Mouse (Mus musculus): ENCODE measurements around the gene Hsf2bp. TPM values are rescaled to one million over a fixed set of nuclear protein-coding genes. Genes with fewer than 3 reads are reported as not detected.

Gene Hsf2bp
- total RNA-seq, 2 experiments from 2014 or later, result 0.68 to 0.80 TPM

GRCm38 (mm10) chr17:32036509-32037438, 625 bp upstream of the Hsf2bp start:
- intact Hi-C loops (cut with DNase I), result loop anchor here (5.0 to 10.0 kb wide), 2 partner anchors 171 to 248 kb away; partner anchors contain the start of gene Brd4
- no peak for DNase-seq (ENCODE audit: low spot score in 2 of 2)

- intact Hi-C loops (cut with DNase I), result loop anchor here (10.0 kb wide), 1 partner anchor 250 kb away; the partner anchor contains the start of gene Brd4
- DNase-seq (ENCODE audit: low spot score in 2 of 2), result no peak
These were observed 1.8 kb downstream of the Hsf2bp start for GRCm38 (mm10) chr17:32034322-32034721.

GRCm38 (mm10) chr17:32031684-32032083, 4.5 kb downstream of the Hsf2bp start:
- intact Hi-C loops (cut with DNase I), result loop anchor here (10.0 kb wide), 1 partner anchor 253 kb away; the partner anchor contains the start of gene Brd4
- DNase-seq (ENCODE audit: low spot score in 2 of 2), result no peak

DNA sequence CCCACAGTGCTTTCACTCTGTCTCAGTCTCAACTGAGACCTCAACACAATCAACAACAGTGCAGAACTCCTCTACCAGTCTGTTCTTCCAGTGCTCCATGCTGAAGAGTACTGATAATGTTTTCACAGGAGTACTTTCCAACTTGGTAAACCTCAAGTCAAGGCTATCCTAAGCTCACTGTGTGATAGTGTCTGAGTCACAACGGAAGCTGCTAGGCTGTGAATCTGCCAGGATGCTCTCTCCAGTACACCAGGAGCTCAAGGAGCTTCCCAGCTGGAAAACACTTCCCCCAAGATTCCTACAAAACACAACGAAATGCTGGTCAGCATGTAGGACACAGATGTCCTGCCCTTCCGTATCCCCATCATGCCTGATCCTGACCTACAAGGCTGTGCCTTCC, 7.8 kb downstream of the Hsf2bp start:
- DNase-seq (ENCODE audit: low spot score in 2 of 2), result no peak
- intact Hi-C loops (cut with DNase I), result no loop called here

GRCm38 (mm10) chr17:32027666-32028065, 8.5 kb downstream of the Hsf2bp start:
- intact Hi-C loops (cut with DNase I), result loop anchor here (2.0 kb wide), 2 partner anchors 45 to 335 kb away; no protein-coding TSS in a partner anchor
- DNase-seq (ENCODE audit: low spot score in 2 of 2), result peak; percentile 44 to 66

- intact Hi-C loops (cut with DNase I), result no loop called here
These were observed 10.8 kb downstream of the Hsf2bp start for GRCm38 (mm10) chr17:32025386-32025785.

DNA sequence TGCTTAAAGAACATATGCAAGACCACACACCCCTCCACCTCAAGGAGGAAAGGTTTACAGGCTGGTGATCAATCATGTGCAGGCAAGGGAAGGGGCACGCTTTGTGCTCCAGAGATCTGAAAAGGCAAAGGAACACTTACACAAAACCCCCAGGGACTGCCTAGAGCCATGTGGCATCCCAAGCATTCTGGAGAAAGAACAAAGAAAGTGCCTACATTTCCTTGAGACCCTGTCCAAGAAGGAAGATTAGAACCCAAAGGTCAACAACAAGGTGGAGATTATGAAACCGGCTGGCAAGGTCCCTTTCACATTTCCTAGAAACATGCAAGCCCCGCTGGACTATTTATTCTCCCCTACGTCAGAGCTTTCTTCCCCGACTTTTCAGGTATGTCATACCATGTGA, 11.5 kb downstream of the Hsf2bp start:
- intact Hi-C loops (cut with DNase I), result loop anchor here (5.0 kb wide), 1 partner anchor 167 kb away; the partner anchor contains the start of gene Sik1
- no peak for DNase-seq (ENCODE audit: low spot score in 2 of 2)

More at GRCm38 (mm10) chr17:32025386-32025785, 10.8 kb downstream of the Hsf2bp start:
- DNase-seq (ENCODE audit: low spot score in 2 of 2), result peak; percentile 66 to 77

GRCm38 (mm10) chr17:32023088-32023487, 13.1 kb downstream of the Hsf2bp start:
- intact Hi-C loops (cut with DNase I), result loop anchor here (1.0 to 5.0 kb wide), 2 partner anchors 146 to 166 kb away; partner anchors contain the start of gene Sik1
- peak; percentile 78 to 92 for DNase-seq (ENCODE audit: low spot score in 2 of 2)

GRCm38 (mm10) chr17:32022551-32022950, 13.6 kb downstream of the Hsf2bp start:
- no peak for DNase-seq (ENCODE audit: low spot score in 2 of 2)
- intact Hi-C loops (cut with DNase I), result loop anchor here (5.0 kb wide), 1 partner anchor 165 kb away; the partner anchor contains the start of gene Sik1

DNA sequence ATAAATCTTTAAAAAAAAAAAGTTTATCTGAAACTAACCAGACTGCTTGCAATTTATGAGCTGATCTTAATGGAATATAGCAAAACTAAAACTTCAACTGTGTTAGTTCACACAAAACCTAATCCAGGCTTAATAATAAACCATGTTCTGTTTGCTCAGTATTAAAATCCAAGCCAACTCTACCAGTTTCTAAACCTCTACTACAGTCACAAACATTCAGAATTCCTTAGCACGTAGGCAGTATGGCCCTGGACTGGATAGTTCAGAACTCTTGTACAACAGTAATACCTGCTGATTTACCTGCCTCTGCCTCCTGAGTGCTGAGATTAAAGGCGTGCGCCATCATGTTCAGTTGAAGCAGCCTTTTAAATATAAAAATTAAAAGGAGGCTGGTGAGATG, 14.2 kb downstream of the Hsf2bp start:
- intact Hi-C loops (cut with DNase I), result loop anchor here (5.0 kb wide), 1 partner anchor 165 kb away; the partner anchor contains the start of gene Sik1
- DNase-seq (ENCODE audit: low spot score in 2 of 2), result no peak

GRCm38 (mm10) chr17:32018127-32018894, 17.8 kb downstream of the Hsf2bp start:
- intact Hi-C loops (cut with DNase I), result no loop called here
- DNase-seq (ENCODE audit: low spot score in 2 of 2), result peak in 1 of 2 experiments; percentile 13

- intact Hi-C loops (cut with DNase I), result no loop called here
- DNase-seq (ENCODE audit: low spot score in 2 of 2), result no peak
These were observed 19.7 kb downstream of the Hsf2bp start for GRCm38 (mm10) chr17:32016481-32016880.

DNA sequence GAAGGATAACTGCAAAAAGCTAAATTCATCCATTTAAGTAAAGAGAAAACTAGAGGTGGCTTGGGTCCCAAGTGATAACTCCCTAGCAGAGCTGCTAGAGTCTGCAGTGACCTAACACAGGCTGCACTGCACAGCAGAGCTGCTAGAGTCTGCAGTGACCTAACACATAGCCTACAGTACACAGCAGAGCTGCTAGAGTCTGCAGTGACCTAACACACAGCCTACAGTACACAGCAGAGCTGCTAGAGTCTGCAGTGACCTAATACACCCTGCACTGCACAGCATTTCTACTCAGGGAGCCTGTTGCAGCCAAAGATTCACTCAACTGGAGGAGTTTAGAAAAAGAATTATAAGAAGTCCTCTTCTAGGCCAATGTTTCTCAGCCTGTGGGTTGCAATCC, 22.5 kb downstream of the Hsf2bp start:
- no peak for DNase-seq (ENCODE audit: low spot score in 2 of 2)
- intact Hi-C loops (cut with DNase I), result no loop called here

GRCm38 (mm10) chr17:32012254-32012653, 23.9 kb downstream of the Hsf2bp start:
- DNase-seq (ENCODE audit: low spot score in 2 of 2), result no peak
- intact Hi-C loops (cut with DNase I), result no loop called here

GRCm38 (mm10) chr17:32011694-32012093, 24.5 kb downstream of the Hsf2bp start:
- DNase-seq (ENCODE audit: low spot score in 2 of 2), result no peak
- intact Hi-C loops (cut with DNase I), result no loop called here

- DNase-seq (ENCODE audit: low spot score in 2 of 2), result no peak
- intact Hi-C loops (cut with DNase I), result no loop called here
These were observed 29.3 kb downstream of the Hsf2bp start for GRCm38 (mm10) chr17:32006800-32007199.

GRCm38 (mm10) chr17:32003251-32003650, 32.9 kb downstream of the Hsf2bp start:
- no peak for DNase-seq (ENCODE audit: low spot score in 2 of 2)
- intact Hi-C loops (cut with DNase I), result no loop called here

- no peak for DNase-seq (ENCODE audit: low spot score in 2 of 2)
- intact Hi-C loops (cut with DNase I), result no loop called here
These were observed 37.8 kb downstream of the Hsf2bp start for GRCm38 (mm10) chr17:31998351-31998750.

- DNase-seq (ENCODE audit: low spot score in 2 of 2), result peak in 1 of 2 experiments; percentile 15
- intact Hi-C loops (cut with DNase I), result no loop called here
These were observed 39.8 kb downstream of the Hsf2bp start for GRCm38 (mm10) chr17:31996331-31996730.

- intact Hi-C loops (cut with DNase I), result no loop called here
- no peak for DNase-seq (ENCODE audit: low spot score in 2 of 2)
These were observed 40.4 kb downstream of the Hsf2bp start for GRCm38 (mm10) chr17:31995784-31996183.
